ENCODE assay signal across 17 mouse cellular contexts in genomic region chr11:32662082-32662656, GRCm38 (mm10). TPM values are rescaled to one million over a fixed set of nuclear protein-coding genes. Genes with fewer than 3 reads are reported as not detected.
A peak's percentile ranks its signal among the peaks of the same experiment; 100 is the strongest.
DNase-seq lines count a peak whose midpoint lies in the region; ATAC-seq and TF ChIP-seq lines count a peak whose summit lies in the region.
"Had no signal": no experiment of that assay in that cellular context is flagged by ENCODE, and none has a peak within 500 bp of the region (broad histone marks: within the 10 kb centered on the region; RNA-seq: fewer than 3 reads in every experiment).

No protein-coding gene starts in this region.

- peak overlapping the region; percentile 39 for H3K27ac ChIP-seq in heart, postnatal 0 days (ENCODE audit: low read depth)
- H3K27ac ChIP-seq in lung, postnatal 0 days (ENCODE audit: low read length), result no peak overlapping the region
- H3K27ac ChIP-seq: embryonic facial prominence, embryonic 13.5 days; forebrain, embryonic 10.5 days; heart, embryonic 10.5 days; intestine, embryonic 15.5 days; kidney, postnatal 0 days; macrophage; neural tube, embryonic 13.5 days had no signal

- no peak overlapping the region for H3ac ChIP-seq in myocyte (ENCODE audit: control insufficient read depth, insufficient read length)

- no peaks in the 10 kb centered on the region; the same call in 1 of the 2 replicates for H3K36me3 ChIP-seq in heart, postnatal 0 days (replicated peaks; ENCODE audit: control insufficient read depth, insufficient read depth, low read length)
- no peaks in the 10 kb centered on the region for H3K36me3 ChIP-seq in lung, postnatal 0 days (ENCODE audit: insufficient read depth, low read length)
- no peaks in the 10 kb centered on the region for H3K36me3 ChIP-seq in myocyte (ENCODE audit: control insufficient read depth, insufficient read depth)
- H3K36me3 ChIP-seq: embryonic facial prominence, embryonic 13.5 days; intestine, embryonic 15.5 days had no signal

- H3K4me3 ChIP-seq in heart, postnatal 0 days (ENCODE audit: low read depth, low read length), result no peak overlapping the region
- H3K4me3 ChIP-seq in lung, postnatal 0 days (ENCODE audit: low read depth, low read length), result no peak overlapping the region
- H3K4me3 ChIP-seq in lung, adult 2 months (replicated peaks; ENCODE audit: extremely low read depth, low read depth, low read length), result no peak overlapping the region
- H3K4me3 ChIP-seq in myocyte, result no peak overlapping the region
- H3K4me3 ChIP-seq: embryonic facial prominence, embryonic 13.5 days; forebrain, embryonic 10.5 days; heart, embryonic 10.5 days; intestine, embryonic 15.5 days; neural tube, embryonic 13.5 days had no signal

- WGBS in heart, postnatal 0 days, result 68% methylated on average over 1 of the region's 1 CpGs
- WGBS in lung, postnatal 0 days, result 68% methylated on average over 1 of the region's 1 CpGs
- 79% methylated on average over 1 of the region's 1 CpGs for WGBS in lung, adult 2 months

- H3K79me2 ChIP-seq in myocyte (ENCODE audit: control insufficient read depth, insufficient read depth), result peaks cover 91% of the 10 kb centered on the region

- ATAC-seq in heart, postnatal 0 days (ENCODE audit: insufficient read depth, low read depth), result no peak
- ATAC-seq in lung, postnatal 0 days, result no peak
- ATAC-seq: intestine, embryonic 15.5 days had no signal

- peaks cover 32% of the 10 kb centered on the region for H3K4me1 ChIP-seq in heart, postnatal 0 days (ENCODE audit: control insufficient read depth, insufficient read depth)
- peaks cover 6% of the 10 kb centered on the region; the same call in 1 of the 2 replicates for H3K4me1 ChIP-seq in lung, postnatal 0 days (ENCODE audit: insufficient read depth, low read depth, low read length)
- H3K4me1 ChIP-seq in lung, adult 2 months (ENCODE audit: control insufficient read depth, insufficient read depth, low read length), result peaks cover 10% of the 10 kb centered on the region

- DNase-seq in heart, postnatal 0 days (ENCODE audit: low spot score), result peak; percentile 28
- no peak for DNase-seq in heart, adult 9 months (ENCODE audit: low spot score in 2 of 2)
- DNase-seq in lung, postnatal 0 days (ENCODE audit: low spot score), result peak; percentile 52
- no peak for DNase-seq in lung, adult 2 months
- DNase-seq in R1 (ENCODE audit: low read depth, low spot score), result peak; percentile 21
- DNase-seq in gastrocnemius, postnatal 10 days, result no peak
- DNase-seq: lung, adult 18-20 months; thymus, adult 2 months had no signal

- no peak for TF ChIP-seq CTCF in heart, postnatal 0 days (IDR thresholded peaks at IDR 0.05; ENCODE audit: low read depth)
- no peak for TF ChIP-seq CTCF in lung, postnatal 0 days (IDR thresholded peaks at IDR 0.05)
- no peak for TF ChIP-seq CTCF in lung, adult 2 months (IDR thresholded peaks at IDR 0.05; ENCODE audit: insufficient read depth, low read length)

- H3K27me3 ChIP-seq in heart, postnatal 0 days (ENCODE audit: control insufficient read depth, insufficient read depth, low read length), result no peaks in the 10 kb centered on the region
- H3K27me3 ChIP-seq in lung, postnatal 0 days (replicated peaks; ENCODE audit: insufficient read depth, low read length), result no peaks in the 10 kb centered on the region
- H3K27me3 ChIP-seq in myocyte (ENCODE audit: control insufficient read depth, insufficient read depth, insufficient read length), result no peaks in the 10 kb centered on the region
- H3K27me3 ChIP-seq: CH12.LX; embryonic facial prominence, embryonic 13.5 days; intestine, embryonic 15.5 days; neural tube, embryonic 13.5 days had no signal

- no peak for TF ChIP-seq EP300 in heart, postnatal 0 days (IDR thresholded peaks at IDR 0.05; ENCODE audit: low read depth)
- TF ChIP-seq EP300 in lung, postnatal 0 days (IDR thresholded peaks at IDR 0.05), result no peak

- TF ChIP-seq POLR2A in lung, adult 2 months (IDR thresholded peaks at IDR 0.05; ENCODE audit: borderline replicate concordance, extremely low read depth, low read depth, low read length), result no peak
- no peak for TF ChIP-seq POLR2A in myocyte (IDR thresholded peaks at IDR 0.05; ENCODE audit: insufficient read length, low read depth)

- H3K9ac ChIP-seq in heart, postnatal 0 days (replicated peaks; ENCODE audit: low read depth, low read length), result no peak overlapping the region
- H3K9ac ChIP-seq in lung, postnatal 0 days (replicated peaks; ENCODE audit: low read depth), result no peak overlapping the region
- H3K9ac ChIP-seq: embryonic facial prominence, embryonic 13.5 days; intestine, embryonic 15.5 days; neural tube, embryonic 13.5 days had no signal

- no peaks in the 10 kb centered on the region for H3K9me3 ChIP-seq in heart, postnatal 0 days (replicated peaks; ENCODE audit: control insufficient read depth, low read length)
- no peaks in the 10 kb centered on the region for H3K9me3 ChIP-seq in lung, postnatal 0 days (ENCODE audit: low read length)
- H3K9me3 ChIP-seq: embryonic facial prominence, embryonic 13.5 days; forebrain, embryonic 10.5 days; heart, embryonic 10.5 days; intestine, embryonic 15.5 days; neural tube, embryonic 13.5 days had no signal

- no peak overlapping the region for H3K4me2 ChIP-seq in heart, postnatal 0 days (ENCODE audit: low read depth, low read length)
- H3K4me2 ChIP-seq in lung, postnatal 0 days (replicated peaks; ENCODE audit: low read depth, low read length), result no peak overlapping the region
- H3K4me2 ChIP-seq in myocyte (ENCODE audit: low read depth), result peak overlapping the region; percentile 63
- H3K4me2 ChIP-seq: embryonic facial prominence, embryonic 13.5 days; intestine, embryonic 15.5 days; neural tube, embryonic 13.5 days had no signal

TF ChIP-seq in myocyte, 11 proteins besides CTCF, POLR2A, EP300 and RAD21:
- no peak for TF ChIP-seq REST (IDR thresholded peaks at IDR 0.05; ENCODE audit: insufficient read depth, insufficient read length)
- TF ChIP-seq CEBPB (IDR thresholded peaks at IDR 0.05; ENCODE audit: insufficient read depth, poor library complexity, severe bottlenecking), result no peak
- TF ChIP-seq TCF12 (IDR thresholded peaks at IDR 0.05; ENCODE audit: insufficient read depth, poor library complexity, severe bottlenecking), result no peak
- no peak for TF ChIP-seq SRF (IDR thresholded peaks at IDR 0.05; ENCODE audit: control insufficient read depth, insufficient read length, low read depth)
- TF ChIP-seq POLR2AphosphoS2 (IDR thresholded peaks at IDR 0.05; ENCODE audit: insufficient read length, low read depth), result no peak
- no peak for TF ChIP-seq MAX (IDR thresholded peaks at IDR 0.05; ENCODE audit: low read depth)
- TF ChIP-seq TCF3 (IDR thresholded peaks at IDR 0.05; ENCODE audit: insufficient read length, low read depth), result no peak
- no peak for TF ChIP-seq E2F4 (IDR thresholded peaks at IDR 0.05; ENCODE audit: insufficient read depth)
- no peak for TF ChIP-seq USF1 (IDR thresholded peaks at IDR 0.05; ENCODE audit: low read depth)
- no peak for TF ChIP-seq MYOG (IDR thresholded peaks at IDR 0.05; ENCODE audit: control insufficient read depth in 1 of 3, insufficient read depth in 1 of 3, insufficient read length in 2 of 3, low read depth in 2 of 3)
- TF ChIP-seq MYOD1 (IDR thresholded peaks at IDR 0.05; ENCODE audit: control insufficient read depth in 1 of 3, insufficient read length in 2 of 3, low read depth in 2 of 3), result no peak

RNA-seq across cellular contexts. Expression of gene Fbxw11, which starts 19.6 kb away (rescaled TPM):
- total RNA-seq in heart, postnatal 0 days (2014; rRNA removed; ENCODE audit: low replicate concordance), result 58.3 and 80.4 TPM in 2 replicates
- polyA plus RNA-seq in heart, postnatal 0 days (2015; fragmentation: Nextera tagmentation; extraction: Ambion mirVana), result 40.5 and 45.9 TPM in 2 replicates
- 46.6 and 54.2 TPM in 2 replicates for polyA plus RNA-seq in lung, postnatal 0 days (2015; fragmentation: Nextera tagmentation; extraction: Ambion mirVana)
- 34.3 and 49.2 TPM in 2 replicates for polyA plus RNA-seq in lung, adult 2 months (2012; rRNA removed)
- 44.5 TPM for polyA plus RNA-seq in myocyte (2012; fragmentation: generic; extraction: Trizol)
- total RNA-seq in gastrocnemius, postnatal 10 days (2021), result 10 to 100 TPM; 51.7 to 56.8 TPM

Comparison
In these comparisons a context has a peak if more than half of its experiments do, and no peak if none do; other contexts are left out.
1. DNase-seq: peak in heart, postnatal 0 days (single experiment), lung, postnatal 0 days (single experiment) and R1 (single experiment); none in heart, adult 9 months (0 of 2), lung, adult 2 months (single experiment) and gastrocnemius, postnatal 10 days (single experiment).